Mouse (Mus musculus) heart, embryonic 16.5 days (tissue): Measurements from ENCODE around the gene Gm9821. TPM values are rescaled to one million over a fixed set of nuclear protein-coding genes. Genes with fewer than 3 reads are reported as not detected.

ENCODE experiments used
- ATAC-seq: fragments of 200-750 bp; cut with Nextera tagmentation; replicated peaks from 2 replicates; pipeline ENCODE4 v1.8.0; 2017; ENCODE audit warnings: moderate number of reproducible peaks; ENCODE audit not compliant: insufficient read depth, low FRiP score; ENCODE audit errors: extremely low read depth
- H3K27ac ChIP-seq: fragments of 300-500 bp; sonication (generic); 2 replicates; pipeline ENCODE4 v1.5.1; 2014; ENCODE audit warnings: mild to moderate bottlenecking, low read length, control low read depth, moderate library complexity
- H3K27me3 ChIP-seq: fragments of 300-500 bp; sonication (generic); 2 replicates; pipeline ENCODE4 v1.6.1; 2014; ENCODE audit warnings: low read length, mixed read lengths; ENCODE audit not compliant: control insufficient read depth, insufficient read depth
- H3K36me3 ChIP-seq: fragments of 300-500 bp; sonication (generic); 2 replicates; pipeline ENCODE4 v1.6.1; 2014; ENCODE audit not compliant: control insufficient read depth, insufficient read depth
- H3K4me1 ChIP-seq: fragments of 300-500 bp; sonication (generic); 2 replicates; pipeline ENCODE4 v1.6.1; 2014; ENCODE audit warnings: low read length, mixed read lengths; ENCODE audit not compliant: control insufficient read depth, insufficient read depth
- H3K4me2 ChIP-seq: fragments of 300-500 bp; sonication (generic); 2 replicates; pipeline ENCODE4 v1.6.1; 2014; ENCODE audit warnings: low read depth, mild to moderate bottlenecking, control low read depth, low read length
- H3K4me3 ChIP-seq: fragments of 300-500 bp; sonication (generic); 2 replicates; pipeline ENCODE4 v1.5.1; 2014; ENCODE audit warnings: mild to moderate bottlenecking, control low read depth, low read length
- H3K9ac ChIP-seq: fragments of 300-500 bp; sonication (generic); 2 replicates; pipeline ENCODE4 v1.6.1; 2014; ENCODE audit warnings: low read length, control low read depth
- H3K9me3 ChIP-seq: fragments of 300-500 bp; sonication (generic); replicated peaks from 2 replicates; pipeline ENCODE4 v1.6.1; 2016; ENCODE audit warnings: low read length; ENCODE audit not compliant: control insufficient read depth
- WGBS: fragments of 180-500 bp; shearing (Covaris S2); extraction: QIAGEN DNeasy Blood & Tissue Kit; methylation state at CpG from one replicate; pipeline ENCODE4 v1.1.7; 2014; 5-methylcytosine and 5-hydroxymethylcytosine counted together
- microRNA-seq: library from miRNA; unstranded; fragments of <30 nt; microRNA quantifications from one replicate; pipeline ENCODE4, GENCODE M21; 2017
- polyA plus RNA-seq: library from polyadenylated mRNA; unstranded; fragments of >200 nt; fragmentation: Nextera tagmentation; extraction: Ambion mirVana; gene quantifications from 2 replicates; pipeline ENCODE4 v1.2.1, GENCODE M21; 2015

Gene Gm9821
- polyA plus RNA-seq, 1 experiment from 2014 or later = 2.1 TPM

DNA sequence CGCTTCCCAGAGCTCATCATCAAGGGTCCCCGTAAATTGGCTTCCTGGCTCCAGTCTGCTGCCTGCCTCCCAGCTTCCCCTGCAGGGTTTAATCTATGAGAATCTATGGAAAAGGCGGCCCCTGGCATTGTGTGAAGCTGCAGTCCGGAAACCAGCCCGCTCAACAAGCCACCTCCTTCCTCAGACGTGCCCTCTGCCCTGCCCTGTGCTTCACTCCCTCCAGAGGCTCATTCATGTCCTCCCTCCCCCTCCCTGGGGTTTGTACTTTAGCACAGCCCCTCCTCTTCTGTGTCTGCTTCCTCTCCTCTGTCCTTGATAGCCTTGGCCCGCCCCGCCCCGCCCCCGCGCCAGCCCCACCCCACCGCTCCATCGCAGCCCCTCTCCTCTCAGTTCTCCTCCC is 38.9 kb downstream of the Gm9821 start:
- Histone ChIP-seq H3K9ac (peak overlapping the region; percentile 68), H3K27ac (peak overlapping the region; percentile 80), H3K27me3 (no peaks in the 10 kb centered on the region), H3K4me2 (peak overlapping the region; percentile 63), H3K4me1 (peaks cover 13% of the 10 kb centered on the region), H3K9me3 (no peaks in the 10 kb centered on the region), H3K4me3 (peak overlapping the region; percentile 36), H3K36me3 (no peaks in the 10 kb centered on the region)
- 2% methylated on average over 8 of the region's 13 CpGs for WGBS
- ATAC-seq = peak; percentile 92

DNA sequence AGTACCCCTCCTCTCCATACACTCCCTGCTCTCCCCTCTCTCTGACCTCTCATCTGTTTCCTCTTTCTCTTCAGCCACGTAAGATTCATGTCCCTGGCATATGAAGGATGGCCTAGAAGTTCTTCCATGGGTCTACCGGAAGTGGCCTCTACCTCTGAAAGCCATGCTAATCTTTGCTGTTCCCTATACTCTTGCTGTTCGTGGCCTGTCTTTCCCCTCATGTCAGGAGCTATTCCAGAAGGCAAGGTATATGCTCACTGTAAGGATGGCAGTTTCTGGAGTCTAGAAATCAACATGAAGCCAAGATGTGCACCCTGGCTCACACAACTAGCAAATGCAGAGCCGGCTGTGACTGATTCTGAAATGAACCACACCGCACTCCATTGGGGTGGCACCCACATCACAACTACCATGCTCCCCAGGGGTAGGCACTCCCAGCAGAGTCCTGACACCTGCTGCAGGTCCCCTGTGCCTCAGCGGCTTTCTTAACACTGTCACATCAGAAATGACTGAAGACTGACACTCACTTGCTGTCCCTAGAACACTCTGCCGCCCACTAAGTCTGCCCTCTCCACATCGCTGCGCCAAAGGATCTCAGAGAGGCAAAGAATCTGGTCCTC is 39.5 kb downstream of the Gm9821 start:
- Histone ChIP-seq H3K4me2 (peak overlapping the region; percentile 63), H3K4me3 (no peak overlapping the region; the same call in 1 of the 2 replicates), H3K36me3 (peaks cover 4% of the 10 kb centered on the region), H3K9ac (peak overlapping the region; percentile 24; the same call in 1 of the 2 replicates), H3K4me1 (peaks cover 13% of the 10 kb centered on the region), H3K9me3 (0 out of 2 replicates have a peak, but pooled peaks cover 4% of the 10 kb centered on the region), H3K27me3 (no peaks in the 10 kb centered on the region), H3K27ac (peak overlapping the region; percentile 80)
- ATAC-seq = no peak
- 43% methylated on average over 9 of the region's 9 CpGs for WGBS

DNA sequence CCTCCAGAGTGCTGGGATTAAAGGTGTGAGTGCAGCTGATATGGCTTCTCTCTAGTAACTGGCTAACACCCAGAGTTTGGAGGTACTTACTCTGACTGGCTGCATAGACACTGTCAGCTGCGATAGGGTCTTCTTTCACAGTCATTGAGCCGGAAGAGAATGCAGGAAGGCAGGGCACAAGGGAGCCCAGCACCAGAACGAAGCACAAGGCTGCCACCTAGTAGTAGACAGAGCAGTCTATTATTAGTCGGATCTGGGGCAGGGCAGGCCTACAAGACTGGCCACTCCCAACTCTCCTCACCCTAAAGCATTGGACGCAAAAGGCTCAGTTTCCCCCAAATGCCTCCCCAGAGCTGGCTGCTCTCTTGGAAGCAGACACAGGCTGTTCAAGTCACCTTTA is 40.6 kb downstream of the Gm9821 start:
- Histone ChIP-seq H3K27me3 (no peaks in the 10 kb centered on the region), H3K4me3 (no peak overlapping the region), H3K36me3 (peaks cover 11% of the 10 kb centered on the region), H3K9ac (0 out of 2 replicates have a peak overlapping the region, but pooled peaks have one; percentile 7), H3K4me2 (no peak overlapping the region), H3K9me3 (0 out of 2 replicates have a peak, but pooled peaks cover 5% of the 10 kb centered on the region), H3K27ac (no peak overlapping the region), H3K4me1 (peaks cover 13% of the 10 kb centered on the region)
- 0 out of 2 replicates have a peak, but pooled peaks have one; percentile 30 for ATAC-seq
- 17% methylated on average over 5 of the region's 5 CpGs for WGBS

DNA sequence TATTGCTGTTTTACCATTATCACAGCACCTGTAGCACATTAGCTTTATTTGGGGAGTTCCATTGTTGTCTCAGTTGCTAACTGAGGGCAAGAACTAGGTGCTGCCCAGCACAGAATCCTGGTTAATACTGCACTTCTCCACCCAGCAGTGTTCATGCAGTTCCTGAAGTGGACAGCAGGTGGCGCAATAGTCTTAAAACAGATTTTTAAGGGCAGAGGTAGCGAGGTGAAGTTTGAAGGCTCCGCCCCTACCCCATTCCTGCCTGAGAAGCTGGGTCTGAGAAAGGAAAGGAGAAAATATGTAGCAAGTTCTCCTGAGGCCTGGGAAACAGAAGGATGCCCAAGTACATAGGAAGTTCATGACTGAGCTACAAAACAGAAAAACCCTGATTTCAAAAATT is 42.0 kb downstream of the Gm9821 start:
- Histone ChIP-seq H3K9ac (no peak overlapping the region), H3K4me2 (no peak overlapping the region), H3K9me3 (0 out of 2 replicates have a peak, but pooled peaks cover 5% of the 10 kb centered on the region), H3K27me3 (no peaks in the 10 kb centered on the region), H3K36me3 (peaks cover 11% of the 10 kb centered on the region), H3K27ac (no peak overlapping the region), H3K4me1 (peaks cover 13% of the 10 kb centered on the region), H3K4me3 (no peak overlapping the region)
- ATAC-seq = no peak
- 5% methylated on average over 3 of the region's 3 CpGs for WGBS

DNA sequence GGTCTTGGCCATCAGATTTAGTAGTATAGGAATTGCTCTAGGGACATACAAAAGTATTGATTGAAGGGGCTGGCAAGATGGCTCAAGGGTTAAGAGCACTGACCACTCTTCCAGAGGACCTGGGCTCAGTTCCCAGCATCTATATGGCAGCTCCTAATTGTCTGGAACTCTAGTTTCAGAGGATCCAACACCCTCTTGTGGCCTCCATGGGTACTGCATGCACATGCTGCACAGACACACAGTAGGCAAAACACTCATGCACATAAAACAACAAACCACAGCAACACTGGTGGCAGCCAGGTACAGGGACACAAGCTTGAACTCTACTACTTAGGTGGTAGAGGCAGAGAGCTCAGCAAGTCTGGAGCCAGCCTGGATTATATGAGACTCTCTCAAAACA is 44.2 kb downstream of the Gm9821 start:
- Histone ChIP-seq H3K9me3 (0 out of 2 replicates have a peak, but pooled peaks cover 5% of the 10 kb centered on the region), H3K36me3 (peaks cover 11% of the 10 kb centered on the region), H3K4me3 (no peak overlapping the region), H3K27me3 (no peaks in the 10 kb centered on the region), H3K27ac (no peak overlapping the region), H3K4me2 (no peak overlapping the region), H3K9ac (no peak overlapping the region), H3K4me1 (peaks cover 7% of the 10 kb centered on the region; the same call in 1 of the 2 replicates)
- ATAC-seq = no peak

DNA sequence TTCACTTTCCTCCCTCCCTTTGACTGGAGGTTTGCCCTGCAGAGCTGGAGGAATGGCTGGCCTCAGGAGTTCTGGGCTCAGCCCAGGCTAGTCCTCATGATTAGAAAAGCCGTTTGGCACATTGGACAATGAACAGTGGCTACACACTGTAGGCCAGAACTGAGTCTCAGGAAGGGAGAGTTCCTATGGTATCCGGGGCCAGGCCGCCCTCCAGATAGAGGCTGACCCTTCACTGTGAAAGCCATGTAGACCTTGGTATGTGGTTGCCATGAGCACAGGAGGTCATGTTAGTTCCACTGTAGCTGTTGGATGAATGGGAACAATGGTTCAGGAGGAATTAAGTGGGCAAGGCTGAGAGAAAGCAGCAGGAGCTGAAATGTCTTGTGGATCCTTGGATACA is 47.9 kb downstream of the Gm9821 start:
- Histone ChIP-seq H3K4me2 (no peak overlapping the region), H3K36me3 (peaks cover 11% of the 10 kb centered on the region), H3K27ac (no peak overlapping the region), H3K4me1 (no peaks in the 10 kb centered on the region), H3K9ac (no peak overlapping the region), H3K4me3 (no peak overlapping the region), H3K9me3 (0 out of 2 replicates have a peak, but pooled peaks cover 5% of the 10 kb centered on the region), H3K27me3 (no peaks in the 10 kb centered on the region)
- ATAC-seq = no peak
- WGBS = 64% methylated on average over 3 of the region's 3 CpGs

DNA sequence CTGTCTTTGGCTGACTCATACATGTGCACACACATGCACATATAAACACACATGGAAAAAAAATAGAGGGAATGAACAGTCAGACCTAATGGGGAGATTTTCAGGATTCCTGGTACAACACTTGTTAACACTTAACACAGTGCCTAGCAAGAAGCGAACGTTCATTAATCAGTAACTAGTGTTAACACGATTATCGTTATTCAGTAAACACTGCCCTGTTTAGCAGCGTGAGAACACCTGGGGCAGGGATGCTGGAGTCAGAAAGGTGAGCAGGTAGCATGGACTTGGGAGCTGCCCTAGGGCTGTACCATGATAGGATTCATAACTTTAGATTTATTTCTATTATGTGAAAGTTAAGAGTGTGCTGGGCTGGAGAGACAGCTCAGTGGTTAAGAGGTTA is 50.5 kb downstream of the Gm9821 start:
- 77% methylated on average over 5 of the region's 5 CpGs for WGBS
- H3K9me3 ChIP-seq = no peaks in the 10 kb centered on the region
- H3K27ac ChIP-seq = no peak overlapping the region
- H3K4me1 ChIP-seq = no peaks in the 10 kb centered on the region
- no peaks in the 10 kb centered on the region for H3K36me3 ChIP-seq
- no peaks in the 10 kb centered on the region for H3K27me3 ChIP-seq
- ATAC-seq = no peak
- no peak overlapping the region for H3K9ac ChIP-seq
- H3K4me3 ChIP-seq = no peak overlapping the region
- H3K4me2 ChIP-seq = no peak overlapping the region

Small RNA genes within 50 kb of the gene (microRNA-seq; reads per million reads assigned to microRNA genes)
- gene Mir6999 = not detected

Other genes starting within 250 kb of the Gm9821 start
- gene Atg13, start 235.1 kb upstream of the Gm9821 start, polyA plus RNA-seq = 25.2 and 26.0 TPM in 2 replicates
- 12.2 and 12.5 TPM in 2 replicates for gene Harbi1, start 234.9 kb upstream of the Gm9821 start, polyA plus RNA-seq
- 11.3 and 11.4 TPM in 2 replicates for gene Ambra1, start 215.6 kb upstream of the Gm9821 start, polyA plus RNA-seq
- not detected in 2 replicates for gene Chrm4, start 18.5 kb upstream of the Gm9821 start, polyA plus RNA-seq
- gene Mdk, start 13.4 kb upstream of the Gm9821 start, polyA plus RNA-seq = 211 and 253 TPM in 2 replicates
- gene Dgkz, start 30.2 kb downstream of the Gm9821 start, polyA plus RNA-seq = 43.1 and 46.8 TPM in 2 replicates
- 7.2 and 8.4 TPM in 2 replicates for gene Creb3l1, start 78.8 kb downstream of the Gm9821 start, polyA plus RNA-seq
- gene Phf21a, start 147.4 kb downstream of the Gm9821 start, polyA plus RNA-seq = 17.1 TPM in 2 replicates